In the genomic region with DNA sequence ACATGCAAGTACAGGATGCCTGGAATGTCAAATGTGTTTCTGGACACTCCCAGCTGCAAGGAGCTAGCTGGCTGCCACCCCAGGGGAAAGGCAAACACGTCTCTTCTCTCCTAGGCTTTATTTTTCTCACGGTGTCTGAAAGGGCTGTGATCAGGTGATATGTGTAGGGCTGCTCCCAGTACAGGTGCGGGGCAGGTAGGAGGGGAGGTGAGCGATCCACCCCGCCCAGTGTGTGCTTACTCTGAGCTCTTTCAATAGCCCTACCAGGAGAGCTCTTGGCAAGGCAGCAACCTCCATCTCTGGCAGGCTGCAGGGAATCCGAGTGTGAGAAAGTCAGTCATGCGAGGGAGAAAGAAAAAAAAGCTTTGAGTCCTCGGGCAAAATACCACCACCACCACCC, we compare ENCODE assay signal across 9 mouse cellular contexts. TPM values are rescaled to one million over a fixed set of nuclear protein-coding genes. Genes with fewer than 3 reads are reported as not detected.
A peak's percentile ranks its signal among the peaks of the same experiment; 100 is the strongest.
DNase-seq lines count a peak whose midpoint lies in the region; ATAC-seq and TF ChIP-seq lines count a peak whose summit lies in the region.
"Had no signal": no experiment of that assay in that cellular context is flagged by ENCODE, and none has a peak within 500 bp of the region (broad histone marks: within the 10 kb centered on the region; RNA-seq: fewer than 3 reads in every experiment).

No protein-coding gene starts in this region.

- peaks cover 56% of the 10 kb centered on the region for H3K4me1 ChIP-seq in forebrain, embryonic 13.5 days
- peaks cover 14% of the 10 kb centered on the region for H3K4me1 ChIP-seq in forebrain, embryonic 11.5 days (replicated peaks; ENCODE audit: control insufficient read depth, insufficient read depth, low read length)
- peaks cover 13% of the 10 kb centered on the region for H3K4me1 ChIP-seq in embryonic fibroblast, embryonic 13.5 days (ENCODE audit: control insufficient read depth, insufficient read depth, low read length)
- peaks cover 16% of the 10 kb centered on the region; the same call in 1 of the 2 replicates for H3K4me1 ChIP-seq in lung, postnatal 0 days (ENCODE audit: insufficient read depth, low read depth, low read length)

- no peak for DNase-seq in forebrain, embryonic 11.5 days (ENCODE audit: low spot score)
- DNase-seq in kidney, adult 18-20 months: peak; percentile 78
- DNase-seq in lung, postnatal 0 days (ENCODE audit: low spot score): peak; percentile 94
- DNase-seq in thymus, postnatal 4 days: no peak
- no peak for DNase-seq in layer of hippocampus, adult 9-10 months (ENCODE audit: low spot score)
- no peak for DNase-seq in frontal cortex, postnatal 14 days (ENCODE audit: low spot score in 2 of 2)
- DNase-seq: layer of hippocampus, adult 9-11 months had no signal

- no peaks in the 10 kb centered on the region for H3K36me3 ChIP-seq in forebrain, embryonic 13.5 days (ENCODE audit: poor library complexity, severe bottlenecking)
- no peaks in the 10 kb centered on the region for H3K36me3 ChIP-seq in forebrain, embryonic 11.5 days (ENCODE audit: control insufficient read depth, insufficient read depth, low read length)
- no peaks in the 10 kb centered on the region for H3K36me3 ChIP-seq in lung, postnatal 0 days (ENCODE audit: insufficient read depth, low read length)

- TF ChIP-seq POLR2A in embryonic fibroblast, embryonic 13.5 days (IDR thresholded peaks at IDR 0.05; ENCODE audit: low read depth, low read length): no peak

- H3K9me3 ChIP-seq in forebrain, embryonic 13.5 days (replicated peaks): no peaks in the 10 kb centered on the region
- no peaks in the 10 kb centered on the region for H3K9me3 ChIP-seq in forebrain, embryonic 11.5 days (ENCODE audit: control insufficient read depth, low read length)
- no peaks in the 10 kb centered on the region for H3K9me3 ChIP-seq in lung, postnatal 0 days (ENCODE audit: low read length)

- 0 out of 2 replicates have a peak overlapping the region, but pooled peaks have one; percentile 12 for H3K9ac ChIP-seq in forebrain, embryonic 13.5 days
- H3K9ac ChIP-seq in forebrain, embryonic 11.5 days (ENCODE audit: low read length): no peak overlapping the region
- 0 out of 2 replicates have a peak overlapping the region, but pooled peaks have one; percentile 1 for H3K9ac ChIP-seq in lung, postnatal 0 days (replicated peaks; ENCODE audit: low read depth)

- ATAC-seq in forebrain, embryonic 13.5 days: no peak
- ATAC-seq in forebrain, embryonic 11.5 days (replicated peaks; ENCODE audit: low FRiP score): no peak
- ATAC-seq in lung, postnatal 0 days: peak; percentile 42

- H3K4me2 ChIP-seq in forebrain, embryonic 13.5 days: peak overlapping the region; percentile 40
- no peak overlapping the region for H3K4me2 ChIP-seq in forebrain, embryonic 11.5 days (ENCODE audit: low read depth, low read length, severe bottlenecking)
- H3K4me2 ChIP-seq in lung, postnatal 0 days (replicated peaks; ENCODE audit: low read depth, low read length): no peak overlapping the region

- 6% methylated on average over 8 of the region's 8 CpGs for WGBS in forebrain, embryonic 13.5 days
- 2% methylated on average over 8 of the region's 8 CpGs for WGBS in forebrain, embryonic 11.5 days
- 25% methylated on average over 8 of the region's 8 CpGs for WGBS in lung, postnatal 0 days

- H3K27ac ChIP-seq in forebrain, embryonic 13.5 days: peak overlapping the region; percentile 57; the same call in 1 of the 2 replicates
- no peak overlapping the region for H3K27ac ChIP-seq in forebrain, embryonic 11.5 days (ENCODE audit: low read depth, low read length)
- peak overlapping the region; percentile 72; the same call in 1 of the 2 replicates for H3K27ac ChIP-seq in embryonic fibroblast, embryonic 13.5 days (ENCODE audit: insufficient read depth, low read length)
- peak overlapping the region; percentile 89 for H3K27ac ChIP-seq in lung, postnatal 0 days (ENCODE audit: low read length)

- 0 out of 2 replicates have a peak overlapping the region, but pooled peaks have one; percentile 10 for H3K4me3 ChIP-seq in forebrain, embryonic 13.5 days
- no peak overlapping the region for H3K4me3 ChIP-seq in forebrain, embryonic 11.5 days (ENCODE audit: low read depth, low read length)
- no peak overlapping the region for H3K4me3 ChIP-seq in embryonic fibroblast, embryonic 13.5 days (ENCODE audit: insufficient read depth, low read length)
- H3K4me3 ChIP-seq in lung, postnatal 0 days (ENCODE audit: low read depth, low read length): no peak overlapping the region

- TF ChIP-seq CTCF in embryonic fibroblast, embryonic 13.5 days (IDR thresholded peaks at IDR 0.05; ENCODE audit: borderline replicate concordance, insufficient read depth, low read length): no peak
- TF ChIP-seq CTCF in lung, postnatal 0 days (IDR thresholded peaks at IDR 0.05): peak; percentile 21; the same call in 1 of the 2 replicates

- H3K27me3 ChIP-seq in forebrain, embryonic 13.5 days: peaks cover 29% of the 10 kb centered on the region
- peaks cover 11% of the 10 kb centered on the region for H3K27me3 ChIP-seq in forebrain, embryonic 11.5 days (ENCODE audit: control insufficient read depth, insufficient read depth, low read length)
- no peaks in the 10 kb centered on the region for H3K27me3 ChIP-seq in lung, postnatal 0 days (replicated peaks; ENCODE audit: insufficient read depth, low read length)

- TF ChIP-seq EP300 in lung, postnatal 0 days (IDR thresholded peaks at IDR 0.05): peak; percentile 94

RNA-seq across cellular contexts. Expression of a gene that starts 3.8 kb away (rescaled TPM):
- 29.9 and 30.4 TPM in 2 replicates for polyA plus RNA-seq in forebrain, embryonic 13.5 days (2015; fragmentation: Nextera tagmentation; extraction: Ambion mirVana)
- polyA plus RNA-seq in forebrain, embryonic 11.5 days (2014; fragmentation: Nextera tagmentation; extraction: Ambion mirVana): 66.5 and 67.0 TPM in 2 replicates
- 88.5 and 106 TPM in 2 replicates for polyA plus RNA-seq in embryonic fibroblast, embryonic 13.5 days (2011; ENCODE audit: insufficient read length, low read depth, missing spikeins)
- 89.1 and 93.9 TPM in 2 replicates for polyA plus RNA-seq in lung, postnatal 0 days (2015; fragmentation: Nextera tagmentation; extraction: Ambion mirVana)

Comparison
In these comparisons a context has a peak if more than half of its experiments do, and no peak if none do; other contexts are left out.
1. DNase-seq: peak in kidney, adult 18-20 months (single experiment) and lung, postnatal 0 days (single experiment); none in forebrain, embryonic 11.5 days (single experiment), thymus, postnatal 4 days (single experiment), layer of hippocampus, adult 9-10 months (single experiment) and frontal cortex, postnatal 14 days (0 of 2).